Mouse (Mus musculus) gastrocnemius, adult 8-10 months (tissue): Measurements from ENCODE around the gene Creb3l1. TPM values are rescaled to one million over a fixed set of nuclear protein-coding genes. Genes with fewer than 3 reads are reported as not detected.

Experiments used
- DNase-seq, 2 experiments: peaks; one replicate each; pipeline ENCODE4 v3.0.0; 2022; ENCODE audit warnings: low spot score in 2 of 2
- total RNA-seq, 4 experiments: library from RNA; stranded (reverse); gene quantifications; 2 replicates each; pipeline ENCODE4 v1.2.4; 2022

Creb3l1 gene
- total RNA-seq, 4 experiments from 2014 or later: 0.41 to 2.1 (median 1.4) TPM

DNA sequence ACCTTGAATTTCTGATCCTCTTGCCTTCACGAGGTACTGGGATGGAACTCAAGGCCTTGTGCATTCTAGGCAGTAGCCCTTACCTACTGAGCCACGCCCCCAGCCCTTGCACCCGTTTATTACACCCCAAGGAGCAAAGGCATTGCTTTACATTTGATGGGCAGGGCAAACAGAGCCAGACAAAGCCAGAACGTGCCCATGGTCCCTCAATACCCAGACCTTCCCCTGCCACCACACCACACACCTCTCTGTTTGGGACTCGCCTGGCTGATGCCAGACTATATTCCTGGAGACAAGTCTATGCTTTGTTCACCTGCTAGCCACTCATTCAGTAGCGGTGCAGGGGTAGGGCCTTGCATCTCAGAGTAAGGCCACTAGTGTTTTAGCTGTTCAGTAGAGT, 17.8 kb downstream of the Creb3l1 start:
- no peak for DNase-seq

DNA sequence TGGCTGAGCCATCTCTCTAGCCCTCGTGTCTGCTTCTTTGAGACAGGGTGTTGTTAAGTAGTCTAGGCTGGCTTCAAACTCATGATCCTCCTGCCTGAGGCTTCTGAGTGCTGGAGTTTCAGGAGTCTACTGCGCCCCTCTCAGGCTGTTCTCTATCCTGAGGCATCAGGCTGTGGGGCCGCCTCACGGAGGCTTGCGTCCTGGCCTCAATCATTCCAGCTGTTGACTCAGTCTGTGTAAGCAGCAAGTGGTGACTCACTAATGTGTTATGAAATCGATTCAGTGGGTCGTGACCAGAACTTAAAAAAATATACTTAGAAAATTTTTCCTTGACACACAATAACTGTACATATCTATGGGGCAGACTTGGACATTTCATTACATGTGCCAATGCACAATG, 19.7 kb downstream of the Creb3l1 start:
- DNase-seq: no peak

DNA sequence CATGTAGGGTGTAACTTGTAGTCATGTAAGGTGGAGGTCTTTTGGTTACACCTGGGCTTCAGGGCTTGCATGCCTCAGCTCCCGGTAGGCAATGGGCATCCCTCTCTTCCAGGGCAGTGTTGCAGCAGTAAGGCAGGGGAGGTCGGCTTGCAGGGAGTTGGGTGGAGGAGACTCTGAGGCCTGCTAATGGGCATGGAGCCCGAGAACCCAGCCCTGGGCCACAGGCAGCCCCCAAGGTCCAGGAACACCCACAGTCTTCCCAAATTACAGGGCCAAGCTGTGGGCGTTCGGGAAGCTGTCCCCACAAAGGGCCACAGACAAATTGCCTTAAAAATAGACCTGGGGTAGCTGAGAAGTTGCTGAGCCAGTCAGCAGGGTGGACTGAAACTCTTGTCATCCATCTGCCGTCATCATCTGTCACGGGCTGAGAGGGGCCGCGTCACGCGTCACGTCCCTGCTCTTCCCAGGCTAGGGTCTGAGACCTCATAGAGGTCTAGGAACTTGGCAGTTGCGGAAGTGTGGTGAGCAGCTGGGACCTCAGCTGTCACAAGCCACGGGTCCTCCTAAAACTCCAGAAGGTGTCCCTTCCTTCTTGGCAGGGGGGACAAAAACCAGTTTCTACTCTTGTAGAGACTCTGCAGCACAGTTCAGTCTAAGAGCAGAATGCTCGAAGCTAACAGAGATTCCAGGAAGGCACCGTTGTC, 26.2 kb downstream of the Creb3l1 start:
- no peak for DNase-seq

DNA sequence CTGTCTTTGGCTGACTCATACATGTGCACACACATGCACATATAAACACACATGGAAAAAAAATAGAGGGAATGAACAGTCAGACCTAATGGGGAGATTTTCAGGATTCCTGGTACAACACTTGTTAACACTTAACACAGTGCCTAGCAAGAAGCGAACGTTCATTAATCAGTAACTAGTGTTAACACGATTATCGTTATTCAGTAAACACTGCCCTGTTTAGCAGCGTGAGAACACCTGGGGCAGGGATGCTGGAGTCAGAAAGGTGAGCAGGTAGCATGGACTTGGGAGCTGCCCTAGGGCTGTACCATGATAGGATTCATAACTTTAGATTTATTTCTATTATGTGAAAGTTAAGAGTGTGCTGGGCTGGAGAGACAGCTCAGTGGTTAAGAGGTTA, 28.3 kb downstream of the Creb3l1 start:
- DNase-seq: no peak

DNA sequence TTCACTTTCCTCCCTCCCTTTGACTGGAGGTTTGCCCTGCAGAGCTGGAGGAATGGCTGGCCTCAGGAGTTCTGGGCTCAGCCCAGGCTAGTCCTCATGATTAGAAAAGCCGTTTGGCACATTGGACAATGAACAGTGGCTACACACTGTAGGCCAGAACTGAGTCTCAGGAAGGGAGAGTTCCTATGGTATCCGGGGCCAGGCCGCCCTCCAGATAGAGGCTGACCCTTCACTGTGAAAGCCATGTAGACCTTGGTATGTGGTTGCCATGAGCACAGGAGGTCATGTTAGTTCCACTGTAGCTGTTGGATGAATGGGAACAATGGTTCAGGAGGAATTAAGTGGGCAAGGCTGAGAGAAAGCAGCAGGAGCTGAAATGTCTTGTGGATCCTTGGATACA, 30.9 kb downstream of the Creb3l1 start:
- DNase-seq: no peak

DNA sequence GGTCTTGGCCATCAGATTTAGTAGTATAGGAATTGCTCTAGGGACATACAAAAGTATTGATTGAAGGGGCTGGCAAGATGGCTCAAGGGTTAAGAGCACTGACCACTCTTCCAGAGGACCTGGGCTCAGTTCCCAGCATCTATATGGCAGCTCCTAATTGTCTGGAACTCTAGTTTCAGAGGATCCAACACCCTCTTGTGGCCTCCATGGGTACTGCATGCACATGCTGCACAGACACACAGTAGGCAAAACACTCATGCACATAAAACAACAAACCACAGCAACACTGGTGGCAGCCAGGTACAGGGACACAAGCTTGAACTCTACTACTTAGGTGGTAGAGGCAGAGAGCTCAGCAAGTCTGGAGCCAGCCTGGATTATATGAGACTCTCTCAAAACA, 34.6 kb downstream of the Creb3l1 start:
- no peak for DNase-seq

DNA sequence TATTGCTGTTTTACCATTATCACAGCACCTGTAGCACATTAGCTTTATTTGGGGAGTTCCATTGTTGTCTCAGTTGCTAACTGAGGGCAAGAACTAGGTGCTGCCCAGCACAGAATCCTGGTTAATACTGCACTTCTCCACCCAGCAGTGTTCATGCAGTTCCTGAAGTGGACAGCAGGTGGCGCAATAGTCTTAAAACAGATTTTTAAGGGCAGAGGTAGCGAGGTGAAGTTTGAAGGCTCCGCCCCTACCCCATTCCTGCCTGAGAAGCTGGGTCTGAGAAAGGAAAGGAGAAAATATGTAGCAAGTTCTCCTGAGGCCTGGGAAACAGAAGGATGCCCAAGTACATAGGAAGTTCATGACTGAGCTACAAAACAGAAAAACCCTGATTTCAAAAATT, 36.8 kb downstream of the Creb3l1 start:
- peak; percentile 74 to 76 for DNase-seq

DNA sequence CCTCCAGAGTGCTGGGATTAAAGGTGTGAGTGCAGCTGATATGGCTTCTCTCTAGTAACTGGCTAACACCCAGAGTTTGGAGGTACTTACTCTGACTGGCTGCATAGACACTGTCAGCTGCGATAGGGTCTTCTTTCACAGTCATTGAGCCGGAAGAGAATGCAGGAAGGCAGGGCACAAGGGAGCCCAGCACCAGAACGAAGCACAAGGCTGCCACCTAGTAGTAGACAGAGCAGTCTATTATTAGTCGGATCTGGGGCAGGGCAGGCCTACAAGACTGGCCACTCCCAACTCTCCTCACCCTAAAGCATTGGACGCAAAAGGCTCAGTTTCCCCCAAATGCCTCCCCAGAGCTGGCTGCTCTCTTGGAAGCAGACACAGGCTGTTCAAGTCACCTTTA, 38.2 kb downstream of the Creb3l1 start:
- no peak for DNase-seq

DNA sequence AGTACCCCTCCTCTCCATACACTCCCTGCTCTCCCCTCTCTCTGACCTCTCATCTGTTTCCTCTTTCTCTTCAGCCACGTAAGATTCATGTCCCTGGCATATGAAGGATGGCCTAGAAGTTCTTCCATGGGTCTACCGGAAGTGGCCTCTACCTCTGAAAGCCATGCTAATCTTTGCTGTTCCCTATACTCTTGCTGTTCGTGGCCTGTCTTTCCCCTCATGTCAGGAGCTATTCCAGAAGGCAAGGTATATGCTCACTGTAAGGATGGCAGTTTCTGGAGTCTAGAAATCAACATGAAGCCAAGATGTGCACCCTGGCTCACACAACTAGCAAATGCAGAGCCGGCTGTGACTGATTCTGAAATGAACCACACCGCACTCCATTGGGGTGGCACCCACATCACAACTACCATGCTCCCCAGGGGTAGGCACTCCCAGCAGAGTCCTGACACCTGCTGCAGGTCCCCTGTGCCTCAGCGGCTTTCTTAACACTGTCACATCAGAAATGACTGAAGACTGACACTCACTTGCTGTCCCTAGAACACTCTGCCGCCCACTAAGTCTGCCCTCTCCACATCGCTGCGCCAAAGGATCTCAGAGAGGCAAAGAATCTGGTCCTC, 39.3 kb downstream of the Creb3l1 start:
- DNase-seq: no peak

DNA sequence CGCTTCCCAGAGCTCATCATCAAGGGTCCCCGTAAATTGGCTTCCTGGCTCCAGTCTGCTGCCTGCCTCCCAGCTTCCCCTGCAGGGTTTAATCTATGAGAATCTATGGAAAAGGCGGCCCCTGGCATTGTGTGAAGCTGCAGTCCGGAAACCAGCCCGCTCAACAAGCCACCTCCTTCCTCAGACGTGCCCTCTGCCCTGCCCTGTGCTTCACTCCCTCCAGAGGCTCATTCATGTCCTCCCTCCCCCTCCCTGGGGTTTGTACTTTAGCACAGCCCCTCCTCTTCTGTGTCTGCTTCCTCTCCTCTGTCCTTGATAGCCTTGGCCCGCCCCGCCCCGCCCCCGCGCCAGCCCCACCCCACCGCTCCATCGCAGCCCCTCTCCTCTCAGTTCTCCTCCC, 39.9 kb downstream of the Creb3l1 start:
- DNase-seq: no peak

DNA sequence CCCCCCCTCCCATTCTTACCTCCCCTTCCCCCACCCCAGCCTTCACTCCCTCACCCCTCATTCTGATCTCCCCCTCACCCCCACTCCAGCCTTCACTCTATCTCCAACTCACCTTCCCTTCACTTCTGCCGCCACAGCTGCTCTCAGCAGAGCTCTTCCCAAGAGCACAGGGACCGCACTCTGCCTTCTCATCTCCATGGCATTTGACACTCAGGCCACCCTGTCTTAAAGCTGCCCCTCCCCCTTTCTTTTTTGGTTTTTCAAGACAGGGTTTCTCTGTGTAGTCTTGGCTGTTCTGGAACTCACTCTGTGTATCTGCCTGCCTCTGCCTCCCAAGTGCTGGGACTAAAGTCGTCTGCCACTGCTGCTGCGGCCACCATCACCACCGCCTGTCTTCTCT, 43.5 kb downstream of the Creb3l1 start:
- no peak for DNase-seq

DNA sequence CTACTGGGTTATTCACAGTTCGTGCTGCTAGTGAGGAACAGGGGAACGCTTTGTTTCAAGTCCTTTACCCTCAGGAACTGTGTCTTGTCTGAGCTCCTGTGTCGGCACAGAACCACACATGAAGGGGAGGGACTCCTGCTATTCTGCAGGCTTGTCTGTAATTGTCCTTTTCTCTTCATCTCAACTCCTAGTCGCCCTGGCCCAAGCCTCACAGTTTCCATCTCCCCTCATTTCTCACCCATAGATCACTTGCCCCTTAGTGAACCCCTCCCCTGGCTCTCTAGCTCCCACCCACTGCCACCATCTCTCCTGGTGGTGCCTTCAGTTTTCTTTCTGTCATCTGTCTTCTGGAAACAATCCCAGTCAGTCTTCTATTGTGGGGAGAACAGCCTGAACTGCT, 44.1 kb downstream of the Creb3l1 start:
- DNase-seq: no peak

DNA sequence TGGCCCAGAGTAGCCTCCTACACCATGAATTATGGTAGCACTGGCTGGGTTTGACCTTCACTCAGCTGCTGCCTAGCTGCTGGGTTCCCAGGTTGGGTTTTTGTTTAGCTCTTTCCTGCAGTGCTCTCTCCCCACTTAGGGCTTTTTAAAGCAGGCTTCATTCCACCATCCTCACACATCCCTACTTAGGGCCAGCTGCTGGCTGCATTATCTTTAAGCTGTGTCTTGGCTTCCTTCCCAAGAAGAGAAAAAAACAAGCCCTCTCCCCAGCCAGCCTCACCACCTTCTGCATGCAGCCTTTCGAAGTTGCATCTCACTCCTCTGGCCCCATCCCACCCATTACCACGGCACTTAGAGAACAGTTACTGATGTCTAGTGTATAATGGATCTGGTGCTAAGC, 45.8 kb downstream of the Creb3l1 start:
- DNase-seq: no peak

DNA sequence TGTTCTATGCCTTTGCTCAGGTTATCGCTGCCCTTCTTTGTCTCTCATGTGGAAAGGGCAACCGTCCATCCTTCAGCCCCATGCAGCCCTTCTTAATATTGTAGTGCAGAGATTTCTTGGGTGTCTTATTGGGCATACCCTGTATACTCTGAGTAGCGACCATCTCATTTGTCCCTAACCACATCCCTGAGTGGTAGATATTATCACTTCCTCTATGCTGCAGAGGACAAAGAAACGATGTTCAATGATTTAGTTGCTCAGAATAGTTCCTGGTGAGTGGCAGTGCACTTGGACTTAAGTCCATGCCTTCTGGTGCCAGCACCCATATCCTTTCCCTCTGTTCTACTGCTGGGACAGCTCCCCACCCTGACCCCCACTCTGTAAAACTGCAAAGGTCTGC, 46.3 kb downstream of the Creb3l1 start:
- DNase-seq: no peak

DNA sequence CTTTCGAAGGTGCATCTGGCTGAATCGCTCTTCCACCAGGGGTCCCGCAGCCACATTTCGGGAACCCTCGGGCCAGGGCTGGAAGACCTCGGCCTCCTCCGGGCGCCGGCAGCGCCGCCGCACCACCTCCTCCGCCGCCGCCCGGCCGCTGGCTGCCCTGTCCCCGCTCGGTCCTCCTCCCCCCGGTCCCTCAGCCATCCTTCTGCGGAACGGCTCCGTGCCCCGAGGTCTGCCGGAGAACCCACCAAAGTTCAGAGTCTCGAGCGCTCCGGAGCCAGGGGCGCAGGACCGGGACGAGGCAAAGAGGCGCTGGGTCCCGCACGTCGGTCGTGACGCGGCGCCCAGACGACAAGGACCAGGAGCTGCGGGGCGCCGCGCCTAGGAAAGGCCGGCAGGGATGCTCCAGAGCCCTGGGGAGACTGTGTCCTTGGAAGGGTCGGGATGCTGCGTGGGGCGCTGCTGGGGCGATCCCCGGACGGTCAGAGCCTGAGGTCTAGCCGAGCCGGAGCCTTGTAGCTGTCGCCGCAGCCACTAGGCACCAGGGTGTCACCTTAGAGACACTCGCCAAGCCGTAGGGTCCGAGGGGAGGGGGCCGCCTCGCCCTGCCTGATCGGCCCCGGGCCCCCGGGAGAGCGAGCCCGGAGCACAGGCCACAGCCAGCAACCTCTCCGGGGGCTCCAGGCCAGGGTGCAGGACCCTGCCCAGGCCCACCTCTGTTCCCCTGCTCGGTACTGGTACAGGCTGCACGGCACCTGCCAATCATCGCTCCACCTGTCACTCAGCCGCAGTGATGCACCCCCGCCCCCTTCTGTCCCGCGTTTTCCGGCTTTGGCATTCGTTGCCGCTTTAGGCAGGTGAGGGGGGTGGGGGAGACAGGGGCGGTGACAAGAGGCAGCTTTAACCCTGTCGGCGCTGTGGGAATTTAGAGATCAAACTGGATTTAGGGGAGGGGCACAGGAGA, 48.4 kb downstream of the Creb3l1 start, which contains the start of gene Dgkz:
Dgkz (minus strand) TSS at position 284 of the 961 bp plus-strand sequence.
- DNase-seq: no peak

DNA sequence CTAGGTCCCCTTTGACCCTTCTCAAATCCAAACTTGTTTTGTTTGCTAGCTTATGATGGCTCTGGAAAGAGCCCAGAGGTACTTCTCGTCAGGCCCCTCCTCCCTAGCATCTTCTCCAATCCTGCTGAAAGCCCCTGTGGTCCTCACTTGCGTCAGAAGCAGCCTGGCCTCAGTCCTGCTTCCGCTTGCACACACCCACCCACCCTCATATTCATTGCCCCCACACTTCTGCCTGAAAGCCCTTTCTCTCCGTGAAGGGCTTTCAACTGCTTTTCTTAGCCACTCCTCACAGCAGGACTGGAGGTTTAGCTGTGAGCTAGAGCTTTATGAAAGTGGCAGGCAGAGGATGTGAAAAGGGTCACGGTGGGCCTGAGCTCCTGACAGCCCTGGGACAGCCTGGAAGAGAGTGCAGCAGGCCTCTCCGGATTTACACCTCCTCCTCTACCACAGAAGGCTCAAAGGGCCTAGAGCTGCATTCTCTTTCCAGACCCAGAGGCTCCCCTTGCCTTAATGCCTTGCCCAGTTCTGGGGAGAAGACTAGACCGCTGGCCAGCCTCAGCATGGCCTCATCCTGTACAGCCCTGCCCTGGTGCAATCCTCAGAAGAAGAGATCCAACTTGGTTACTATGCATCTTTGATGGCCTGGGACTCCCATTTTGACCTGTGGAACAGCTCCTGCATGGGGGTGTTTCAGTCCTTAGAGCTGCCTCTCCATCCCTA, 50.7 kb downstream of the Creb3l1 start:
- no peak for DNase-seq

DNA sequence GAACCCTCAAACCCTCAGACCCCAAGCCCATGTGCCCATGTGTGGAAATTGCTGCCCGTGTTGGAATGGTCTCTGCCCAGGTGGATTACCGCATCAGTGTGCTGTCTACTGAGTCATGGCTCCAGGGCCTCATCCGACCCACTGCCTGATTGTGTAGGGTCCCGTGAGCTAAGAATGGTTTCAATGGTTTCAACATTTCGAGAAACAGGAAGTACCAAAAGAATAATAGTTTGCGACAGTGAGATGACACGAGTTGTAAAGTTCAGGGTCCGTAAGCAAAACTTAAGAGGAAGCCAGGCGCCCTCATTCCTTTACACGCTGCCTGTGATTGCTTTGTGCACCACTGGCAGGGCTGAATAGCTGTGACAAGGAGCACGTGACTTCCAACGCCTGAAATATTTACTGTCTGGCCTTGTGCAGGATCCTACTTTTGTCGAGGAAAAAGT, 52.2 kb downstream of the Creb3l1 start:
- DNase-seq: no peak

DNA sequence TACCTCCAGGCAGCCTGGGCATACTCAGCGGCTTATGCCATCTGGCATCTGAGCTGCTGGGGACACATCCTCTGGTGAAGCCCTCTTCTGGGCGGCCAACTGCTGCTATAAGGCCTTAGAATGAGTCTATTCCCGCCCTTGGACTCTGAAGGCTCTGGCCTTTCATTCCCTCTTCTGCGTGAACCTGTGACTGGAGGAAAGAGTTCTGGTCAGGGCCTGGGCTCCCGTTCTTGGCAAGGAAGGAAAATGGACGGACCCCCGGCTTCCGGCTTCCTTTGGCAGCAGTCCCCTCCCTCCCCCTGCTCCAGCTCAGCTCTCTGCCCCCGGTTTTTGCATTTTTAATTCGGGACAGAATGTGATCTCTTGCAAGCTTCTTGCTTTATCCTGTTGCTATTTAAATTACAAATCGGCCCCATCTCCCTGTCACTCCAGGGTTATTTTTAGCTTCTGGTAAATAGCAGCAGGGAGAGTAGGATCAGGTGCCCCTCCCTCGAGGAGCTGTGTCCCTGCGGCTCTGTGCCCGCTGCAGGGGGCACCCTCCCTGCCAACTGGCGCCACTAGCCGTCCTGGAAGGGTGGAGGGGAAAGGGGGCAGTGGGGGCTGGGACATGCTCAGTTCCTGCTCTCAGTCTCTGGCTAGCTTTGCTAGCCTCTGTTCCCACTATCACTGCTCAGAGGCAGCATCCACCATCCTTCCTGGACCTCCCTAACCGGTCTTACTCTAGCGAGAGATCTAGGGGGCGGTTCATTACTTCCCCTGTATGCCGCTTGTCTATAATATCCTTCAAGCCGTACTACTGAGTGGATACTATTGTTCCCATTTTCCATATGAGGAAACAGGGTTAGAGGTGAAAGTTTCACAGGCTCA, 52.8 kb downstream of the Creb3l1 start:
- DNase-seq: peak in 1 of 2 experiments; percentile 64

DNA sequence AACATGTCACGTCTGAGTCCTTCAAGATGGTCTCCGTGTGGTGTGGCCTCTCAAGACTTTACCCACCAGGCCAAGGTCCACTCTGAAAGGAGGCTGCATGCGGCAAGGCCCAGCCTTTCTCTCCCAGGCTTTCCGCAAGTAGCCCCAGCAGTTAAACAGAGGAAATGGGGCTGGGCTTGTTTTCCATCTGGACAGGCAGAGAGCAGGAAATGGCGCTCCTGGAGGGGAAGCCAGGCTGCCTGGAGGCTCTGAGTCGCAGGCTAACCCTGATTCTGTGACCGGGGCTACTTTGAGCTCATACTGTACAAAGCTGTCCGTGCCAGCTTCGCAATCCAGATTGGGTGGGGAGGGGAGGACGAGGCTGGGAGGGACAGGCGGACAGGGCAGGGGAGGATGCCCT, 56.3 kb downstream of the Creb3l1 start:
- DNase-seq: no peak

DNA sequence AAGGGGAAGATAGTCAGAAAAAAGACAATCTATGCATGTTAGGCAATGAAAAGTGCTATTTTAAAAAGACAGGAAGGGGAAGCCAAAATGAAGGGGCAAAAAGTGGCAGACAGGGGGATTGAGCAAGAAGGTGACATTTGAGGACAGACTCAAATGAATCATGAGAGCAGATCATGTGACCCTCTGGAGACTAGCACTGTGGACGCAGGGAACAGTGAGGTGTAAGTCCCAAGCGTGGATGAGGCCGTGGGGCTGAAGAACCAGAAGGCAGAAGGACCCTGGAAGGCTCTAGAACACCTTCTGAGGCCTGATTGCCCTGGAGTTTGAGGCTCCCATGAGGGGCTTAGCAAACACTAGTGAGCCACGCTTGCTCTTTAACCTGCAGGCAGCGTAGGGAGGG, 57.9 kb downstream of the Creb3l1 start:
- DNase-seq: no peak
